Mouse (Mus musculus) midbrain, embryonic 11.5 days (tissue): ENCODE data around the gene Ppp2r5d. TPM values are rescaled to one million over a fixed set of nuclear protein-coding genes. Genes with fewer than 3 reads are reported as not detected.

ENCODE experiments used
- ATAC-seq: fragments of 200-750 bp; cut with Nextera tagmentation; 2 replicates; pipeline ENCODE4 v1.8.0; 2017; ENCODE audit warnings: moderate TSS enrichment, moderate library complexity; ENCODE audit not compliant: low FRiP score
- DNase-seq: peaks from one replicate; pipeline ENCODE4 v3.0.0; 2015; ENCODE audit warnings: low spot score; ENCODE audit errors: missing footprints
- H3K27ac ChIP-seq: fragments of 300-500 bp; sonication (generic); 2 replicates; pipeline ENCODE4 v1.5.1; 2014; ENCODE audit warnings: low read depth, low read length
- H3K27me3 ChIP-seq: fragments of 300-500 bp; sonication (generic); 2 replicates; pipeline ENCODE4 v1.6.1; 2014; ENCODE audit warnings: mild to moderate bottlenecking, low read length, moderate library complexity, mixed read lengths; ENCODE audit not compliant: control insufficient read depth, insufficient read depth
- H3K36me3 ChIP-seq: fragments of 300-500 bp; sonication (generic); 2 replicates; pipeline ENCODE4 v1.6.1; 2014; ENCODE audit warnings: mild to moderate bottlenecking, low read length, moderate library complexity, mixed read lengths; ENCODE audit not compliant: control insufficient read depth, insufficient read depth
- H3K4me1 ChIP-seq: fragments of 300-500 bp; sonication (generic); 2 replicates; pipeline ENCODE4 v1.6.1; 2014; ENCODE audit warnings: low read length; ENCODE audit not compliant: control insufficient read depth, insufficient read depth
- H3K4me2 ChIP-seq: fragments of 300-500 bp; sonication (generic); 2 replicates; pipeline ENCODE4 v1.6.1; 2014; ENCODE audit warnings: mild to moderate bottlenecking, moderate library complexity
- H3K4me3 ChIP-seq: fragments of 300-500 bp; sonication (generic); 2 replicates; pipeline ENCODE4 v1.5.1; 2014; ENCODE audit warnings: low read depth, low read length
- H3K9ac ChIP-seq: fragments of 300-500 bp; sonication (generic); 2 replicates; pipeline ENCODE4 v1.6.1; 2014; ENCODE audit warnings: low read length
- H3K9me3 ChIP-seq: fragments of 300-500 bp; sonication (generic); 2 replicates; pipeline ENCODE4 v1.6.1; 2016; ENCODE audit warnings: low read length; ENCODE audit not compliant: control insufficient read depth
- WGBS: fragments of 180-500 bp; shearing (Covaris S2); extraction: QIAGEN DNeasy Blood & Tissue Kit; methylation state at CpG from one replicate; pipeline ENCODE4 v1.1.7; 2014; 5-methylcytosine and 5-hydroxymethylcytosine counted together
- polyA plus RNA-seq: library from polyadenylated mRNA; unstranded; fragments of >200 nt; fragmentation: Nextera tagmentation; extraction: Ambion mirVana; gene quantifications from 2 replicates; pipeline ENCODE4 v1.2.1, GENCODE M21; 2014

Gene Ppp2r5d
- polyA plus RNA-seq, 1 experiment from 2014 or later, result 110 TPM

- Histone ChIP-seq H3K36me3 (peaks cover 17% of the 10 kb centered on the region), H3K27ac (peak overlapping the region; percentile 74), H3K4me1 (peaks cover 20% of the 10 kb centered on the region), H3K9ac (peak overlapping the region; percentile 74), H3K4me2 (peak overlapping the region; percentile 50), H3K27me3 (no peaks in the 10 kb centered on the region), H3K9me3 (no peaks in the 10 kb centered on the region), H3K4me3 (peak overlapping the region; percentile 83)
- peak; percentile 31 for ATAC-seq
- WGBS, result under 1% methylated on average over 34 of the region's 34 CpGs
- DNase-seq, result peak; percentile 95
Observed at GRCm38 (mm10) chr17:46679843-46680759, 24.8 kb downstream of the Ppp2r5d start.

GRCm38 (mm10) chr17:46678911-46679310, 26.0 kb downstream of the Ppp2r5d start:
- 74% methylated on average over 9 of the region's 9 CpGs for WGBS
- ATAC-seq, result no peak

GRCm38 (mm10) chr17:46678416-46678815, 26.5 kb downstream of the Ppp2r5d start, which contains the start of gene Mea1:
Mea1 (plus strand) TSS chr17:46678793.
- H3K9ac ChIP-seq, result peak within 1 kb of the TSS; percentile 74
- peak within 1 kb of the TSS; percentile 83 for H3K4me3 ChIP-seq
- H3K9me3 ChIP-seq, result no peaks in the 10 kb centered on the region
- peaks cover 28% of the 10 kb centered on the region for H3K4me1 ChIP-seq
- no peak for DNase-seq
- WGBS, result 94% methylated on average over 7 of the region's 9 CpGs
- no peak for ATAC-seq
- H3K36me3 ChIP-seq, result peaks cover 10% of the 10 kb centered on the region
- peak within 1 kb of the TSS; percentile 50 for H3K4me2 ChIP-seq
- H3K27me3 ChIP-seq, result no peaks in the 10 kb centered on the region
- no peak within 1 kb of the TSS for H3K27ac ChIP-seq

More at GRCm38 (mm10) chr17:46678911-46679310, 26.0 kb downstream of the Ppp2r5d start:
- Histone ChIP-seq H3K36me3 (peaks cover 15% of the 10 kb centered on the region), H3K4me1 (peaks cover 27% of the 10 kb centered on the region), H3K27ac (no peak overlapping the region), H3K4me3 (0 out of 2 replicates have a peak overlapping the region, but pooled peaks have one; percentile 5), H3K4me2 (peak overlapping the region; percentile 50), H3K27me3 (no peaks in the 10 kb centered on the region), H3K9ac (0 out of 2 replicates have a peak overlapping the region, but pooled peaks have one; percentile 74), H3K9me3 (no peaks in the 10 kb centered on the region)
- DNase-seq, result no peak

- peak overlapping the region; percentile 45; the same call in 1 of the 2 replicates for H3K27ac ChIP-seq
- DNase-seq, result peak; percentile 82
- peak; percentile 45 for ATAC-seq
- peak overlapping the region; percentile 61 for H3K4me3 ChIP-seq
- peak overlapping the region; percentile 67 for H3K9ac ChIP-seq
- H3K27me3 ChIP-seq, result no peaks in the 10 kb centered on the region
- WGBS, result 17% methylated on average over 15 of the region's 15 CpGs
- peaks cover 14% of the 10 kb centered on the region for H3K36me3 ChIP-seq
- peak overlapping the region; percentile 76 for H3K4me2 ChIP-seq
- H3K4me1 ChIP-seq, result peaks cover 22% of the 10 kb centered on the region
- no peaks in the 10 kb centered on the region for H3K9me3 ChIP-seq
Observed at GRCm38 (mm10) chr17:46674530-46675283, 30.2 kb downstream of the Ppp2r5d start.

GRCm38 (mm10) chr17:46673850-46674529, 30.9 kb downstream of the Ppp2r5d start, which contains the start of gene Rrp36:
Rrp36 (minus strand) TSS chr17:46674352.
- Histone ChIP-seq H3K9ac (peak within 1 kb of the TSS; percentile 67), H3K4me1 (peaks cover 15% of the 10 kb centered on the region), H3K4me3 (peak within 1 kb of the TSS; percentile 61), H3K36me3 (peaks cover 19% of the 10 kb centered on the region), H3K4me2 (peak within 1 kb of the TSS; percentile 76), H3K9me3 (no peaks in the 10 kb centered on the region), H3K27me3 (no peaks in the 10 kb centered on the region), H3K27ac (peak within 1 kb of the TSS; percentile 45; the same call in 1 of the 2 replicates)
- ATAC-seq (peak; percentile 93), DNase-seq (peak; percentile 98)
- 1% methylated on average over 43 of the region's 43 CpGs for WGBS

- no peak for ATAC-seq
Observed at GRCm38 (mm10) chr17:46669911-46670310, 35.0 kb downstream of the Ppp2r5d start.

GRCm38 (mm10) chr17:46667712-46668111, 37.2 kb downstream of the Ppp2r5d start:
- H3K9ac ChIP-seq, result no peak overlapping the region
- H3K4me2 ChIP-seq, result no peak overlapping the region
- H3K4me3 ChIP-seq, result no peak overlapping the region
- DNase-seq (peak; percentile 59), ATAC-seq (no peak)
- 93% methylated on average over 16 of the region's 16 CpGs for WGBS
- no peak overlapping the region for H3K27ac ChIP-seq
- H3K4me1 ChIP-seq, result no peaks in the 10 kb centered on the region
- no peaks in the 10 kb centered on the region for H3K27me3 ChIP-seq
- H3K36me3 ChIP-seq, result peaks cover 33% of the 10 kb centered on the region
- no peaks in the 10 kb centered on the region for H3K9me3 ChIP-seq

More at GRCm38 (mm10) chr17:46669911-46670310, 35.0 kb downstream of the Ppp2r5d start:
- no peak overlapping the region for H3K4me2 ChIP-seq
- H3K9ac ChIP-seq, result no peak overlapping the region
- H3K27ac ChIP-seq, result no peak overlapping the region
- no peak overlapping the region for H3K4me3 ChIP-seq
- WGBS, result 97% methylated on average over 10 of the region's 10 CpGs
- DNase-seq, result peak; percentile 71
- H3K27me3 ChIP-seq, result no peaks in the 10 kb centered on the region
- H3K36me3 ChIP-seq, result peaks cover 20% of the 10 kb centered on the region
- H3K4me1 ChIP-seq, result peaks cover 12% of the 10 kb centered on the region
- H3K9me3 ChIP-seq, result no peaks in the 10 kb centered on the region

- H3K4me1 ChIP-seq, result no peaks in the 10 kb centered on the region
- H3K9me3 ChIP-seq, result no peaks in the 10 kb centered on the region
- no peak for ATAC-seq
- DNase-seq, result no peak
- 95% methylated on average over 5 of the region's 5 CpGs for WGBS
- no peak overlapping the region for H3K4me2 ChIP-seq
- no peak overlapping the region for H3K4me3 ChIP-seq
- H3K27me3 ChIP-seq, result no peaks in the 10 kb centered on the region
- H3K36me3 ChIP-seq, result peaks cover 40% of the 10 kb centered on the region
- no peak overlapping the region for H3K9ac ChIP-seq
- no peak overlapping the region for H3K27ac ChIP-seq
Observed at GRCm38 (mm10) chr17:46662730-46663129, 42.2 kb downstream of the Ppp2r5d start.
